Mouse (Mus musculus) heart, adult 10 weeks (tissue): ENCODE data around the gene 1110065P20Rik. TPM values are rescaled to one million over a fixed set of nuclear protein-coding genes. Genes with fewer than 3 reads are reported as not detected.

Experiments
- polyA plus RNA-seq: library from polyadenylated mRNA; stranded (reverse); fragments of 350-450 nt; fragmentation: Illumina TruSeq; extraction: RNeasy Lipid Tissue Mini Kit (QIAGEN cat#74804); gene quantifications from one replicate; pipeline ENCODE4 v1.2.3, GENCODE M21; 2014; ENCODE audit warnings: low read depth, low replicate concordance

The 1110065P20Rik gene
- polyA plus RNA-seq: 20.3 TPM

GRCm38 (mm10) chr4:124850933-124851658 is at the start of gene 1110065P20Rik:
1110065P20Rik (minus strand) TSS chr4:124851196.

GRCm38 (mm10) chr4:124880599-124880998 is 29.6 kb upstream of the 1110065P20Rik start, which contains the start of gene Epha10:
Epha10 (plus strand) TSS chr4:124880899.

GRCm38 (mm10) chr4:124861283-124862188 is 10.5 kb upstream of the 1110065P20Rik start, which contains the start of gene Maneal:
Maneal (minus strand) TSS chr4:124862171.

GRCm38 (mm10) chr4:124850261-124850913 is 609 bp downstream of the 1110065P20Rik start, which contains the start of gene Yrdc:
Yrdc (plus strand) TSS chr4:124850679.

GRCm38 (mm10) chr4:124801552-124802308 is 49.3 kb downstream of the 1110065P20Rik start, which contains the start of gene Mtf1:
Mtf1 (plus strand) TSS chr4:124802104.

Other genes starting within 250 kb of the 1110065P20Rik start
- gene 3100002H09Rik, start 240.4 kb downstream of the 1110065P20Rik start, polyA plus RNA-seq: not detected
- not detected for gene Pou3f1, start 194.4 kb downstream of the 1110065P20Rik start, polyA plus RNA-seq
- gene Utp11, start 157.6 kb downstream of the 1110065P20Rik start, polyA plus RNA-seq: 18.4 TPM
- 5.1 TPM for gene Fhl3, start 150.5 kb downstream of the 1110065P20Rik start, polyA plus RNA-seq
- 25.4 TPM for gene Sf3a3, start 136.4 kb downstream of the 1110065P20Rik start, polyA plus RNA-seq
- 14.0 TPM for gene Inpp5b, start 109.3 kb downstream of the 1110065P20Rik start, polyA plus RNA-seq
- gene Mtf1, start 49.1 kb downstream of the 1110065P20Rik start, polyA plus RNA-seq: 9.6 TPM
- 25.6 TPM for gene Yrdc, start 517 bp downstream of the 1110065P20Rik start, polyA plus RNA-seq
- 0.42 TPM for gene Maneal, start 11.0 kb upstream of the 1110065P20Rik start, polyA plus RNA-seq
- not detected for gene Epha10, start 29.7 kb upstream of the 1110065P20Rik start, polyA plus RNA-seq
- gene 9930104L06Rik, start 85.9 kb upstream of the 1110065P20Rik start, polyA plus RNA-seq: 9.6 TPM
- gene Cdca8, start 88.1 kb upstream of the 1110065P20Rik start, polyA plus RNA-seq: 0.55 TPM
- 4.4 TPM for gene Rspo1, start 135.2 kb upstream of the 1110065P20Rik start, polyA plus RNA-seq
- 52.7 TPM for gene Gnl2, start 165.4 kb upstream of the 1110065P20Rik start, polyA plus RNA-seq
- not detected for gene Dnali1, start 214.5 kb upstream of the 1110065P20Rik start, polyA plus RNA-seq
- 8.0 TPM for gene Snip1, start 215.5 kb upstream of the 1110065P20Rik start, polyA plus RNA-seq
- 30.6 TPM for gene Meaf6, start 233.9 kb upstream of the 1110065P20Rik start, polyA plus RNA-seq